ENCODE assay signal across 8 mouse cellular contexts in genomic region chr2:112378973-112379898, GRCm38 (mm10). TPM values are rescaled to one million over a fixed set of nuclear protein-coding genes. Genes with fewer than 3 reads are reported as not detected.
DNase-seq lines count a peak whose midpoint lies in the region; ATAC-seq lines count a peak whose summit lies in the region.

TSS of gene Katnbl1 (plus strand) at chr2:112379211.

- H3K4me2 ChIP-seq in hindbrain, embryonic 11.5 days (replicated peaks; ENCODE audit: low read depth, low read length) = peak within 1 kb of the TSS; percentile 32

- ATAC-seq in frontal cortex, adult (ENCODE audit: low TSS enrichment) = peak; percentile 98
- peak; percentile 99 for ATAC-seq in hindbrain, embryonic 11.5 days (ENCODE audit: low FRiP score)

- peak; percentile 62 for DNase-seq in MEL-GATA-1-ER (ENCODE audit: extremely low read depth, low read depth)
- peak; percentile 94 for DNase-seq in cerebellum, adult 8-10 months
- DNase-seq in hindbrain, embryonic 11.5 days (ENCODE audit: low spot score) = peak; percentile 96
- peak; percentile 93 to 96 for DNase-seq in layer of hippocampus, postnatal 10 days (ENCODE audit: low spot score in 2 of 2)
- DNase-seq in lung, postnatal 10 days = peak; percentile 97
- DNase-seq in ovary, postnatal 36 days (ENCODE audit: low spot score) = peak; percentile 96
- peak; percentile 97 for DNase-seq in thymus, postnatal 25 days

- H3K9ac ChIP-seq in hindbrain, embryonic 11.5 days (ENCODE audit: low read depth, low read length) = peak within 1 kb of the TSS; percentile 94

- no peaks in the 10 kb centered on the region for H3K27me3 ChIP-seq in hindbrain, embryonic 11.5 days (ENCODE audit: control insufficient read depth, insufficient read depth, low read length)

- no peaks in the 10 kb centered on the region for H3K4me1 ChIP-seq in hindbrain, embryonic 11.5 days (replicated peaks; ENCODE audit: control insufficient read depth, insufficient read depth, low read length)

- H3K4me3 ChIP-seq in hindbrain, embryonic 11.5 days (ENCODE audit: low read depth, low read length) = peak within 1 kb of the TSS; percentile 93

- H3K27ac ChIP-seq in hindbrain, embryonic 11.5 days (ENCODE audit: low read depth, low read length) = peak within 1 kb of the TSS; percentile 83

- H3K9me3 ChIP-seq in hindbrain, embryonic 11.5 days (ENCODE audit: control insufficient read depth, low read length) = no peaks in the 10 kb centered on the region

- H3K36me3 ChIP-seq in hindbrain, embryonic 11.5 days (ENCODE audit: control insufficient read depth, insufficient read depth, low read length) = no peaks in the 10 kb centered on the region

- WGBS in hindbrain, embryonic 11.5 days = under 1% methylated on average over 64 of the region's 72 CpGs

RNA-seq across cellular contexts. Expression of gene Katnbl1, which starts in this region (rescaled TPM):
- 53.4 and 55.1 TPM in 2 replicates for polyA plus RNA-seq in hindbrain, embryonic 11.5 days (2014; fragmentation: Nextera tagmentation; extraction: Ambion mirVana)
- 10 to 100 TPM; 14.9 to 15.2 TPM for total RNA-seq in layer of hippocampus, postnatal 10 days (2021)

Comparison
In these comparisons a context has a peak if more than half of its experiments do, and no peak if none do; other contexts are left out.
1. Peak in every context shown above with its lines: DNase-seq, ATAC-seq, H3K4me3 ChIP-seq and H3K27ac ChIP-seq.